Mouse (Mus musculus) hindbrain, embryonic 14.5 days (tissue): ENCODE results near the gene Igsf9. TPM values are rescaled to one million over a fixed set of nuclear protein-coding genes. Genes with fewer than 3 reads are reported as not detected.

ENCODE experiments used
- ATAC-seq: fragments of 200-750 bp; cut with Nextera tagmentation; 2 replicates; pipeline ENCODE4 v1.8.0; 2017; ENCODE audit warnings: moderate number of reproducible peaks, mild to moderate bottlenecking, moderate TSS enrichment, moderate library complexity; ENCODE audit not compliant: low FRiP score
- DNase-seq: peaks from one replicate; pipeline ENCODE4 v3.0.0-alpha.2; 2015; ENCODE audit warnings: low spot score
- H3K27ac ChIP-seq: fragments of 300-500 bp; sonication (generic); 2 replicates; pipeline ENCODE4 v1.5.1; 2014; ENCODE audit warnings: mild to moderate bottlenecking, moderate library complexity
- H3K27me3 ChIP-seq: fragments of 300-500 bp; sonication (generic); 2 replicates; pipeline ENCODE4 v1.6.1; 2014; ENCODE audit warnings: mild to moderate bottlenecking, low read length, mixed read lengths; ENCODE audit not compliant: control insufficient read depth, insufficient read depth
- H3K36me3 ChIP-seq: fragments of 300-500 bp; sonication (generic); replicated peaks from 2 replicates; pipeline ENCODE4 v1.6.1; 2014; ENCODE audit not compliant: control insufficient read depth, insufficient read depth
- H3K4me1 ChIP-seq: fragments of 300-500 bp; sonication (generic); replicated peaks from 2 replicates; pipeline ENCODE4 v1.6.1; 2014; ENCODE audit warnings: antibody characterized with exemption, low read length, mixed read lengths; ENCODE audit not compliant: control insufficient read depth, insufficient read depth
- H3K4me2 ChIP-seq: fragments of 300-500 bp; sonication (generic); replicated peaks from 2 replicates; pipeline ENCODE4 v1.6.1; 2014; ENCODE audit warnings: mild to moderate bottlenecking, moderate library complexity
- H3K4me3 ChIP-seq: fragments of 300-500 bp; sonication (generic); replicated peaks from 2 replicates; pipeline ENCODE4 v1.5.1; 2014; ENCODE audit warnings: mild to moderate bottlenecking, low read length
- H3K9ac ChIP-seq: fragments of 300-500 bp; sonication (generic); 2 replicates; pipeline ENCODE4 v1.6.1; 2014
- H3K9me3 ChIP-seq: fragments of 300-500 bp; sonication (generic); 2 replicates; pipeline ENCODE4 v1.6.1; 2016; ENCODE audit warnings: low read length; ENCODE audit not compliant: control insufficient read depth
- WGBS: fragments of 180-500 bp; shearing (Covaris S2); extraction: QIAGEN DNeasy Blood & Tissue Kit; methylation state at CpG from one replicate; pipeline ENCODE4 v1.1.7; 2014; 5-methylcytosine and 5-hydroxymethylcytosine counted together
- polyA plus RNA-seq: library from polyadenylated mRNA; unstranded; fragments of >200 nt; fragmentation: Nextera tagmentation; extraction: Ambion mirVana; gene quantifications from 2 replicates; pipeline ENCODE4 v1.2.1, GENCODE M21; 2014

Igsf9 gene
- polyA plus RNA-seq, 1 experiment from 2014 or later, result 28.5 TPM

DNA sequence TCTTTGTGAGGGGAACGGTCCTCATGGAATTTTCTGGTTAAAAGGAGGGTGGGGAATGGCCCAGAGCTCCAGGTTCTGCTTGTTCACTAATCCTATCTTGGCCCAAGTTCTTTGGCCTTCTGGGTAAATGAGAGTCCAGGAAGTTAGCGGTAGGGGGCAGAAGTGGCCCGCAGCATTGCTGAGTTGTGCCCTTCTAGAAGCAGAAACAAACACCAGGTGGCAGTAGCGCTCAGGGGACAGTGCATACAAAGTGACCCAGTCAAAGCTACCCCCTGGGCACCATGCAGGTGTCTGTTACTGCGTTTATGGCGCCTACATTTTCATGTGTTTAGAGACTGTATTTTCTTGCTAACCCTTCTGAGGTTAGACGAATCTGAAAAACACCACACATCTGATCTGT lies 47.1 kb downstream of the Igsf9 start:
- Histone ChIP-seq H3K4me3 (no peak overlapping the region), H3K27ac (no peak overlapping the region), H3K4me1 (0 out of 2 replicates have a peak, but pooled peaks cover 16% of the 10 kb centered on the region), H3K4me2 (no peak overlapping the region), H3K27me3 (no peaks in the 10 kb centered on the region; the same call in 1 of the 2 replicates), H3K36me3 (no peaks in the 10 kb centered on the region), H3K9ac (no peak overlapping the region), H3K9me3 (no peaks in the 10 kb centered on the region)
- 7% methylated on average over 7 of the region's 7 CpGs for WGBS
- peak; percentile 85 for DNase-seq
- ATAC-seq, result peak; percentile 72; the same call in 1 of the 2 replicates

GRCm38 (mm10) chr1:172530544-172531220 lies 49.1 kb downstream of the Igsf9 start:
- DNase-seq, result no peak
- 44% methylated on average over 8 of the region's 8 CpGs for WGBS

GRCm38 (mm10) chr1:172532551-172532950 lies 51.0 kb downstream of the Igsf9 start:
- DNase-seq (no peak), ATAC-seq (peak; percentile 56; the same call in 1 of the 2 replicates)
- H3K36me3 ChIP-seq, result no peaks in the 10 kb centered on the region
- peak overlapping the region; percentile 35 for H3K4me2 ChIP-seq
- no peaks in the 10 kb centered on the region for H3K9me3 ChIP-seq
- H3K4me3 ChIP-seq, result peak overlapping the region; percentile 7; the same call in 1 of the 2 replicates
- H3K27me3 ChIP-seq, result no peaks in the 10 kb centered on the region; the same call in 1 of the 2 replicates
- H3K9ac ChIP-seq, result peak overlapping the region; percentile 16; the same call in 1 of the 2 replicates
- no peak overlapping the region for H3K27ac ChIP-seq
- 3% methylated on average over 13 of the region's 13 CpGs for WGBS
- H3K4me1 ChIP-seq, result 0 out of 2 replicates have a peak, but pooled peaks cover 6% of the 10 kb centered on the region

More at GRCm38 (mm10) chr1:172530544-172531220, 49.1 kb downstream of the Igsf9 start:
- no peak for ATAC-seq
- H3K4me3 ChIP-seq, result no peak overlapping the region
- H3K27ac ChIP-seq, result no peak overlapping the region
- H3K9ac ChIP-seq, result no peak overlapping the region
- H3K27me3 ChIP-seq, result no peaks in the 10 kb centered on the region; the same call in 1 of the 2 replicates
- no peaks in the 10 kb centered on the region for H3K9me3 ChIP-seq
- H3K36me3 ChIP-seq, result no peaks in the 10 kb centered on the region
- H3K4me1 ChIP-seq, result 0 out of 2 replicates have a peak, but pooled peaks cover 6% of the 10 kb centered on the region
- no peak overlapping the region for H3K4me2 ChIP-seq

DNA sequence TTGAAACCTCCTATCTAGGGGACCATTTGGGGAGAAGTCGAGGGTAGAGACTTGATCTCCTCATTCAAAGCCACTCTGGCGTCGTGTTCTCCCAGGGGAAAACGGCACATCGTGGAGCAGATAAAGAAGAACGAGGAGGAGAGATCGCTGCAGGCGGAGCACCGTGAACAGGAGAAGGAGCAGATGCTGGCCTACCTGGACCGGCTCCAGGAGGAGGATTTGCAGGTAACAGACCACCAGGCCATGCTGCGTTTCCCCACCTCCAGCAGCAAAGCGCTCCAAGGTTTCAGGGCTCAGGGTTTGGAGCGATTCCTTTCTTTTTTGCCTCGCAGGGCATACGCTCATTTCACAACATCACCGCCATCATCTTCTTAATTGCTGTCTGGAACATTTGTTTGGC lies 53.5 kb downstream of the Igsf9 start:
- no peak for DNase-seq

GRCm38 (mm10) chr1:172539827-172540226 lies 58.2 kb downstream of the Igsf9 start:
- no peaks in the 10 kb centered on the region for H3K36me3 ChIP-seq
- ATAC-seq, result 0 out of 2 replicates have a peak, but pooled peaks have one; percentile 19
- H3K27me3 ChIP-seq, result no peaks in the 10 kb centered on the region
- peaks cover 10% of the 10 kb centered on the region for H3K4me1 ChIP-seq
- no peak overlapping the region for H3K27ac ChIP-seq
- H3K9me3 ChIP-seq, result no peaks in the 10 kb centered on the region
- no peak overlapping the region for H3K9ac ChIP-seq
- H3K4me3 ChIP-seq, result no peak overlapping the region
- no peak for DNase-seq
- no peak overlapping the region for H3K4me2 ChIP-seq
- WGBS, result 57% methylated on average over 6 of the region's 6 CpGs

More for the DNA sequence above, 53.5 kb downstream of the Igsf9 start:
- no peaks in the 10 kb centered on the region for H3K27me3 ChIP-seq
- 72% methylated on average over 16 of the region's 16 CpGs for WGBS
- H3K4me1 ChIP-seq, result peaks cover 12% of the 10 kb centered on the region; the same call in 1 of the 2 replicates
- no peak overlapping the region for H3K4me2 ChIP-seq
- no peaks in the 10 kb centered on the region for H3K36me3 ChIP-seq
- ATAC-seq, result no peak
- H3K9me3 ChIP-seq, result no peaks in the 10 kb centered on the region
- no peak overlapping the region for H3K27ac ChIP-seq
- no peak overlapping the region for H3K4me3 ChIP-seq
- no peak overlapping the region for H3K9ac ChIP-seq

GRCm38 (mm10) chr1:172540283-172540820 lies 58.8 kb downstream of the Igsf9 start:
- Histone ChIP-seq H3K27me3 (no peaks in the 10 kb centered on the region), H3K27ac (peak overlapping the region; percentile 64), H3K4me2 (no peak overlapping the region), H3K4me1 (peaks cover 10% of the 10 kb centered on the region), H3K9me3 (no peaks in the 10 kb centered on the region), H3K36me3 (no peaks in the 10 kb centered on the region), H3K9ac (no peak overlapping the region), H3K4me3 (no peak overlapping the region)
- WGBS, result 44% methylated on average over 11 of the region's 11 CpGs
- DNase-seq (no peak), ATAC-seq (no peak)

GRCm38 (mm10) chr1:172546062-172546461 lies 64.5 kb downstream of the Igsf9 start:
- Histone ChIP-seq H3K36me3 (no peaks in the 10 kb centered on the region), H3K27ac (no peak overlapping the region), H3K4me1 (peaks cover 19% of the 10 kb centered on the region), H3K4me2 (no peak overlapping the region), H3K9ac (no peak overlapping the region), H3K4me3 (no peak overlapping the region), H3K27me3 (no peaks in the 10 kb centered on the region; the same call in 1 of the 2 replicates), H3K9me3 (no peaks in the 10 kb centered on the region)
- 84% methylated on average over 4 of the region's 4 CpGs for WGBS
- DNase-seq, result no peak
- no peak for ATAC-seq

Other genes starting within 250 kb of the Igsf9 start
- gene Atp1a4, start 223.4 kb upstream of the Igsf9 start, polyA plus RNA-seq, result 0.15 TPM in 1 of 2 replicates, not detected in the other
- gene Igsf8, start 220.1 kb upstream of the Igsf9 start, polyA plus RNA-seq, result 64.7 and 69.0 TPM in 2 replicates
- gene Atp1a2, start 183.7 kb upstream of the Igsf9 start, polyA plus RNA-seq, result 27.9 and 29.5 TPM in 2 replicates
- 1.7 and 2.1 TPM in 2 replicates for gene Kcnj9, start 152.5 kb upstream of the Igsf9 start, polyA plus RNA-seq
- 2.8 and 3.5 TPM in 2 replicates for gene Kcnj10, start 140.6 kb upstream of the Igsf9 start, polyA plus RNA-seq
- 5.6 and 5.9 TPM in 2 replicates for gene Pigm, start 105.2 kb upstream of the Igsf9 start, polyA plus RNA-seq
- gene Slamf9, start 6.4 kb upstream of the Igsf9 start, polyA plus RNA-seq, result 0.15 and 0.26 TPM in 2 replicates
- gene Tagln2, start 18.3 kb downstream of the Igsf9 start, polyA plus RNA-seq, result 53.0 and 62.6 TPM in 2 replicates
- gene Cfap45, start 39.0 kb downstream of the Igsf9 start, polyA plus RNA-seq, result 3.7 and 5.5 TPM in 2 replicates
- gene Vsig8, start 74.2 kb downstream of the Igsf9 start, polyA plus RNA-seq, result 0.75 and 0.90 TPM in 2 replicates
- not detected in 2 replicates for gene Slamf8, start 108.8 kb downstream of the Igsf9 start, polyA plus RNA-seq
- 0.10 and 0.19 TPM in 2 replicates for gene Fcrl6, start 120.8 kb downstream of the Igsf9 start, polyA plus RNA-seq
- gene Dusp23, start 151.2 kb downstream of the Igsf9 start, polyA plus RNA-seq, result 9.5 and 12.7 TPM in 2 replicates
- gene Crp, start 216.3 kb downstream of the Igsf9 start, polyA plus RNA-seq, result 0.41 TPM in 1 of 2 replicates, not detected in the other